Mouse (Mus musculus) CH12.LX (cell line): ENCODE measurements at regions not wholly inside any gene's neighbourhood (a gene's known extent, or its start where the extent isn't known, plus 50 kb on each side); places are given as distances from the start of the nearest gene placed in this dataset.

Source experiments
- CHD2 ChIP-seq: IDR thresholded peaks from 2 replicates; pipeline ENCODE4 v1.6.1; 2011; ENCODE audit warnings: low read length, improper control_type of control experiment
- CTCF ChIP-seq, 2 experiments: IDR thresholded peaks in 1 of 2; conservative IDR thresholded peaks in 1 of 2; 2 replicates each; pipeline ENCODE4 v1.5.1; 2011 to 2012; ENCODE audit warnings: low read depth in 2 of 2, low read length in 2 of 2, improper control_type of control experiment in 1 of 2, inconsistent platforms in 1 of 2, mild to moderate bottlenecking in 1 of 2, moderate library complexity in 1 of 2
- EP300 ChIP-seq: IDR thresholded peaks from 2 replicates; pipeline ENCODE4 v1.6.1; 2011; ENCODE audit warnings: low read length, improper control_type of control experiment
- GABPA ChIP-seq: IDR thresholded peaks from 2 replicates; pipeline ENCODE4 v1.6.1; 2012; ENCODE audit warnings: low read depth, low read length, improper control_type of control experiment, inconsistent platforms; ENCODE audit not compliant: insufficient replicate concordance
- JUN ChIP-seq: IDR thresholded peaks from 2 replicates; pipeline ENCODE4 v1.6.1; 2011; ENCODE audit warnings: low read depth, mild to moderate bottlenecking, low read length, improper control_type of control experiment, moderate library complexity; ENCODE audit not compliant: insufficient read depth
- NRF1 ChIP-seq: IDR thresholded peaks from 2 replicates; pipeline ENCODE4 v1.6.1; 2014; ENCODE audit warnings: low read depth, mild to moderate bottlenecking, inconsistent platforms, low read length, improper control_type of control experiment, moderate library complexity
- PAX5 ChIP-seq: IDR thresholded peaks from 2 replicates; pipeline ENCODE4 v1.6.1; 2012; ENCODE audit warnings: low read length, inconsistent platforms, mixed read lengths
- POLR2A ChIP-seq: IDR thresholded peaks from 2 replicates; pipeline ENCODE4 v1.6.1; 2011; ENCODE audit warnings: low read depth, mild to moderate bottlenecking, improper control_type of control experiment, low read length
- RAD21 ChIP-seq: IDR thresholded peaks from 2 replicates; pipeline ENCODE4 v1.6.1; 2011; ENCODE audit warnings: low read depth, mild to moderate bottlenecking, low read length, improper control_type of control experiment, moderate library complexity
- ZC3H11A ChIP-seq: IDR thresholded peaks from 2 replicates; pipeline ENCODE4 v1.6.1; 2012; ENCODE audit warnings: low read depth, mild to moderate bottlenecking, inconsistent platforms, low read length, improper control_type of control experiment

GRCm38 (mm10) chr4:93676403-93677039 lies 341.2 kb upstream of the Tusc1 start:
- TF ChIP-seq CTCF (conservative IDR thresholded peaks at IDR 0.05 in 1 of 2, IDR thresholded peaks at IDR 0.05 in 1 of 2; ENCODE audit: low read depth in 2 of 2, low read length in 2 of 2) (no peak), CHD2 (no peak), PAX5 (no peak), JUN (no peak), GABPA (no peak), POLR2A (no peak), RAD21 (no peak), EP300 (no peak), ZC3H11A (no peak), NRF1 (no peak)
